Mouse (Mus musculus): Measurements from ENCODE around the gene Rexo1.

Rexo1 gene

DNA sequence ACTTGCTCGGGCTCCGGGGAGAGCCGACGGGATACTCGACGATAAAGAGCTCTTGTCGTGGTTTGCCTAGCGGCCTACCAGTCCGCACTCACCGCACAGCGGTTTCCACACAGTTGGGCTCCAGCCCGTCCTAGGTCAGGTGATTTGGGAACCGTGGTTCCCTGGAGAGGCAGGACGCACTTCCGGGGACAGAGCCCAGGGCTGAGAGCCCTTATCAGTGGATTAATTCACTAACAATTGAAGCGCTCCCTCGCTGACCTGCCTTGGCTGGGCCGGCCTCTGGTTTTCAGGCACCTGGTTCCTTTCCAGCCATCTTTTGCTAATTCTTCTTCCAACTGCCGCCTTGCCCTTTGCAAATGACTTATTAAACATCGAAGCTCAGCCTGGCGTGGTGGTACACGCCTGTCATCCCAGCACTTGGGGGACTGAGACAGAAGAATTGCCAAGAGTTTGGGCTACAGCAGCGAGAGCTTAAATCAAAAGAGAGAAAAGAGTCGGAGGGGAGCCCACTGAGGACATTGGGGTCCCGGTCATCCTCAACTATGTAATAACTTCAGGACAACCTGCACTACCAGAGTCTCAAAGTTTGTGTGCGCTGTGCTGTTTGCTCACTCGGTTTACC, 57.6 kb downstream of the Rexo1 start:
- DNase-seq, result no peak

DNA sequence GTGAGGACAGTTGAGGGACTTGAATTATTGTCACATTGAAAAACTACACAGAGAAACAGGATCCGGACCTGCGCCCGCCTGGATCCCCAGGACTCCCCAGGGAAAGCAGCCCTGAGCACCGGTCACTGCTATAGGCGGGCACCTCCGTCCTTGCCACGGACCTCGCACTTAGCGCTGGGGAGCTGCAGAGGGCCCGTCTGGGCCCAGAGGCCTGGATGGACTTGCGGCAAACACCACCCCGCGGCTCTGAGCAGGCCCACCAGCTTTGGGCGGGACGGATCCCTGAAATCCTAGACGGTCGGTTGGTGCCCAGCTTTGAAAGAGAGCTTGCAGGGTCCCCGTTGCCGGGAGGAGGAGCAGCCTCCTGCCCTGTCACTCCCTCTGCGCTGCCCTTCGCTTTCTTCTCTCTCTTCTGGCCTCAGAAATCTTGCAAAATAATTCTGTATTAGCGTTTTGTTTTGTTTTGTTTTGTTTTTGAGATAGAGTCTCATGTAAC, 58.5 kb downstream of the Rexo1 start:
- no peak for DNase-seq

DNA sequence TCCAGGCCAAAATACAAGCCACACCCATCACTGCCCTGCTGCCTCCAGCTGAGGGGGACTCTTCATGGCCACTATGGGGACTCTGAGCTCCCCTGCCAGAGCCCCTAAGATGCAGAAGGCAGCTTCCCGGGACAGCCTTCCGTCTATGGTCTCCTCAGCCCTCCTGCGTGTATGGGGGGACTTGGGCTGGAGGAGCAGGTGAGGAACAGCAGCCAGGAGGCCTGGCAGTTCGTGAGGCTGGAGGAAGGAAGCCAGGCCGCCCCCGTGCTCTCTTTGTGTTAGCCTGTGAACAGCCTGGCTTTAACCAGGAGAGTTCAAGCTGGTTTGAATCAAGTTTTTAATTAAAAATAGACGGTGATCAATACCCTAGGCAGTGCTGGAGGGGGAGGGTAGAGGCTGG, 59.1 kb downstream of the Rexo1 start:
- no peak for DNase-seq

DNA sequence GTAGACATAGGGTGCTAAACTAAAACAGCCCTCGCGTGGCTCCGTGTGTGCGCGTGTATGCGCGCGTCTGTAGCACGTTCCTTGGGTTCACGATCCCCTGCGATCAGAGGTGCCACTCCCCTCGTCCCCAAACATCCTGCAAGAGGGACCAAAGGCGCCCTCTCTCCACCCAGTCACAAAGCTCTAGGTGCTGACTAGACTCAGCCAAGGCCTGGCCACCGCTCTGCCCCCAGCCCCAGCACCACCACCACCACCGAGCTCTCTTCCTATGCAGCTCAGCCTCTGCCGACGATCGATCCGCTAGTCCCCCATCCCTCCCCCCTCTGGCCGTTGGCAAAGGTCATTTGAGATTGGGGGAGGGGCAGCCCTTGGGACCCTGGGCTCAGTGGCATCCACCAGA, 64.9 kb downstream of the Rexo1 start:
- no peak for DNase-seq

DNA sequence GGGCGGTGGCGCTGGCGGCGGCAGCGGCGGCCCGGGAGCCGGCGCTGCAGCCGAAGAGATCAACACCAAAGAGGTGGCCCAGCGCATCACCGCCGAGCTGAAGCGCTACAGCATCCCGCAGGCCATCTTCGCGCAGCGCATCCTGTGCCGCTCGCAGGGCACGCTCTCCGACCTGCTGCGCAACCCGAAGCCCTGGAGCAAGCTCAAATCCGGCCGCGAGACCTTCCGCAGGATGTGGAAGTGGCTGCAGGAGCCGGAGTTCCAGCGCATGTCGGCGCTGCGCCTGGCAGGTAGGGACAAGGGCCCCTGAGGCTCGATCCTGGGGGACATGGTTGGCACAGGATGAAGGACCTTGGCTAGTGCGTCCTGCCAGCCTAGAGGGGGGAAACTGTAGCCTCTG, 65.5 kb downstream of the Rexo1 start:
- DNase-seq, result no peak

DNA sequence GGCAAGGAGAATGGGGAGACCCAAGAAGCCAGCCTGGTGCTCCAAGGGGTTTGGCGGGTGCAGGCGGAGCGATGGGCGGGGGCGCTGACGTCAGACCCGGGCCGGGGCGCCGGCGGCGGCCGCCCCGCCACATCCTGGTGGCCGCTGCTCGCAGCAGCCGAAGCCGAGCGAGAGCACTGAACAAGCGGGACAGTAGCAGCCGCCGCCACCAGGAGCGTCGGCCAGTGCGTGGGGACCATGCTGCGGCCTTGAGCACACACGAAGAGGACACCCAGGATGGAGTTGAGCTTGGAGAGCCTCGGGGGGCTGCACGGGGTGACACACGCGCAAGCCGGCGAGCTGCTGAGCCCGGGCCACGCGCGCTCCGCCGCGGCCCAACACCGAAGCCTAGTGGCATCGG, 66.6 kb downstream of the Rexo1 start, which contains the start of gene Onecut3:
TSS of gene Onecut3 (plus strand) at position 104 of the 400 bp plus-strand sequence.
- no peak for DNase-seq

Data from right cerebral cortex, postnatal 4 days (tissue).